In the genomic region with DNA sequence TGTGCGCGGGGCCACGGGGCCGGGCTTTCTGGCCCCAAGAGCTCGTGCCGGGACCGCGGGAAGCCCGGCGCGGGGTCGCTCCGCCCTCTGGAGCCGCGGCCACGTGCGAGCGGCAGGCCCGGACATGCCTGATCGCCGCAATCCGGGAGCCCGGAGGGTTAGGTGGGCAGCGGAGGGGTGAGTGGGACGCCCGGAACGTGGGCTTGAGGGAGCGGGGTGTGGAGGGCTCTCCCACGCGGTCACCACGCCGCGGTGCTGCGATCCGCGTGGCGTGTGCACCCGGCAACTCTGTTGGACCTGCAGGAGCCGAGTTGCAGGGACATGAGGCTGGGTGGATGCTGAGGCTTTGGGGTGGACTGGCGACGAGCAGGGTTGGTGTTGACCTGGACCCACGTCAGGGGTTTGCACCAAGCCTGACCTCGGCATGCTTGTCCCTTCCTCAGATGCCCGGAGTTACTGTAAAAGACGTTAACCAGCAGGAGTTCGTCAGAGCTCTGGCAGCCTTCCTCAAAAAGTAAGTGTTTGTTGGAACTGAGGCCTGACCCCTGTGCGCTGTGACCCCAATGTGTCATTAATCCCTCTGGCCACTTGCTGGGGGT, we compare ENCODE assay signal across 8 mouse cellular contexts. TPM values are rescaled to one million over a fixed set of nuclear protein-coding genes. Genes with fewer than 3 reads are reported as not detected.
A peak's percentile ranks its signal among the peaks of the same experiment; 100 is the strongest.
DNase-seq lines count a peak whose midpoint lies in the region; ATAC-seq and TF ChIP-seq lines count a peak whose summit lies in the region.

No protein-coding gene starts in this region.

- peak overlapping the region; percentile 100 for H3K9ac ChIP-seq in heart, embryonic 16.5 days (ENCODE audit: low read length)
- peak overlapping the region; percentile 91 for H3K9ac ChIP-seq in hindbrain, embryonic 15.5 days
- peak overlapping the region; percentile 91 for H3K9ac ChIP-seq in liver, embryonic 16.5 days (ENCODE audit: low read depth, low read length)

- peak overlapping the region; percentile 86 for H3K27ac ChIP-seq in heart, embryonic 16.5 days (ENCODE audit: low read length)
- H3K27ac ChIP-seq in bone marrow macrophage, adult 2 months (ENCODE audit: insufficient read depth, low read depth, low read length) = peak overlapping the region; percentile 82
- peak overlapping the region; percentile 86 for H3K27ac ChIP-seq in hindbrain, embryonic 15.5 days (replicated peaks)
- H3K27ac ChIP-seq in liver, embryonic 16.5 days (ENCODE audit: low read length) = peak overlapping the region; percentile 98

- H3K36me3 ChIP-seq in heart, embryonic 16.5 days (ENCODE audit: control insufficient read depth, insufficient read depth) = peaks cover 32% of the 10 kb centered on the region
- H3K36me3 ChIP-seq in hindbrain, embryonic 15.5 days = peaks cover 32% of the 10 kb centered on the region
- H3K36me3 ChIP-seq in liver, embryonic 16.5 days (ENCODE audit: control insufficient read depth, insufficient read depth) = peaks cover 36% of the 10 kb centered on the region

- WGBS in heart, embryonic 16.5 days = under 1% methylated on average over 47 of the region's 47 CpGs
- WGBS in hindbrain, embryonic 15.5 days = under 1% methylated on average over 47 of the region's 47 CpGs
- under 1% methylated on average over 47 of the region's 47 CpGs for WGBS in liver, embryonic 16.5 days (ENCODE audit: insufficient replicate concordance)

- no peaks in the 10 kb centered on the region for H3K27me3 ChIP-seq in heart, embryonic 16.5 days (ENCODE audit: control insufficient read depth, insufficient read depth, low read length)
- no peaks in the 10 kb centered on the region for H3K27me3 ChIP-seq in hindbrain, embryonic 15.5 days
- no peaks in the 10 kb centered on the region for H3K27me3 ChIP-seq in liver, embryonic 16.5 days (ENCODE audit: control insufficient read depth, insufficient read depth, low read depth, low read length)

- H3K4me2 ChIP-seq in heart, embryonic 16.5 days (ENCODE audit: low read depth, low read length) = peak overlapping the region; percentile 85
- peak overlapping the region; percentile 70 for H3K4me2 ChIP-seq in hindbrain, embryonic 15.5 days
- peak overlapping the region; percentile 77 for H3K4me2 ChIP-seq in liver, embryonic 16.5 days (ENCODE audit: low read depth, low read length)

- 0 out of 2 replicates have a peak, but pooled peaks have one; percentile 0 for ATAC-seq in heart, embryonic 16.5 days (replicated peaks; ENCODE audit: extremely low read depth, insufficient read depth, low FRiP score)
- no peak; the same call in 1 of the 2 replicates for ATAC-seq in hindbrain, embryonic 15.5 days (ENCODE audit: low FRiP score, low read depth)
- no peak for ATAC-seq in liver, embryonic 16.5 days (ENCODE audit: low read depth)

- H3K9me3 ChIP-seq in heart, embryonic 16.5 days (replicated peaks; ENCODE audit: control insufficient read depth, low read length) = no peaks in the 10 kb centered on the region
- no peaks in the 10 kb centered on the region for H3K9me3 ChIP-seq in hindbrain, embryonic 15.5 days
- H3K9me3 ChIP-seq in liver, embryonic 16.5 days (replicated peaks; ENCODE audit: control insufficient read depth, low read length) = no peaks in the 10 kb centered on the region

- TF ChIP-seq CTCF in bone marrow macrophage, adult 2 months (IDR thresholded peaks at IDR 0.05; ENCODE audit: low read depth, low read length) = no peak

- DNase-seq in heart, adult 18-20 months = no peak
- no peak for DNase-seq in frontal cortex, postnatal 25 days (ENCODE audit: low spot score in 2 of 2)
- no peak for DNase-seq in MN1 (ENCODE audit: low spot score)
- DNase-seq in thymus, postnatal 0 days (ENCODE audit: low spot score) = no peak

- peaks cover 21% of the 10 kb centered on the region for H3K4me1 ChIP-seq in heart, embryonic 16.5 days (ENCODE audit: control insufficient read depth, insufficient read depth, low read length)
- H3K4me1 ChIP-seq in bone marrow macrophage, adult 2 months (ENCODE audit: control insufficient read depth, insufficient read depth, low read length) = 0 out of 2 replicates have a peak, but pooled peaks cover 4% of the 10 kb centered on the region
- H3K4me1 ChIP-seq in hindbrain, embryonic 15.5 days (replicated peaks) = peaks cover 29% of the 10 kb centered on the region
- H3K4me1 ChIP-seq in liver, embryonic 16.5 days (ENCODE audit: control insufficient read depth, low read depth, low read length) = peaks cover 34% of the 10 kb centered on the region

- 0 out of 2 replicates have a peak, but pooled peaks have one; percentile 37 for TF ChIP-seq POLR2A in bone marrow macrophage, adult 2 months (IDR thresholded peaks at IDR 0.05; ENCODE audit: borderline replicate concordance, low read depth, low read length)

- peak overlapping the region; percentile 95 for H3K4me3 ChIP-seq in heart, embryonic 16.5 days (ENCODE audit: low read length)
- H3K4me3 ChIP-seq in bone marrow macrophage, adult 2 months (ENCODE audit: insufficient read depth, low read length) = peak overlapping the region; percentile 74
- peak overlapping the region; percentile 75 for H3K4me3 ChIP-seq in hindbrain, embryonic 15.5 days
- peak overlapping the region; percentile 79 for H3K4me3 ChIP-seq in liver, embryonic 16.5 days (ENCODE audit: low read depth, low read length)

RNA-seq across cellular contexts. Expression of a gene that starts 0.6 kb away (rescaled TPM):
- 1,139 and 1,152 TPM in 2 replicates for polyA plus RNA-seq in heart, embryonic 16.5 days (2015; fragmentation: Nextera tagmentation; extraction: Ambion mirVana)
- 100 to 1,000 TPM; 548 to 623 TPM for total RNA-seq in heart, adult 18-20 months (2021)
- 1,580 and 1,635 TPM in 2 replicates for polyA plus RNA-seq in bone marrow macrophage, adult 2 months (2012; ENCODE audit: insufficient read depth, insufficient read length, missing spikeins)
- polyA plus RNA-seq in hindbrain, embryonic 15.5 days (2015; fragmentation: Nextera tagmentation; extraction: Ambion mirVana) = 1,106 and 1,236 TPM in 2 replicates
- 1,002 and 1,147 TPM in 2 replicates for polyA plus RNA-seq in liver, embryonic 16.5 days (2015; fragmentation: Nextera tagmentation; extraction: Ambion mirVana)
- 2,922 and 3,108 TPM in 2 replicates for polyA plus RNA-seq in thymus, postnatal 0 days (2015; fragmentation: Nextera tagmentation; extraction: Ambion mirVana)

RNA-seq across cellular contexts. Expression of a gene that starts 12.4 kb away (rescaled TPM):
- polyA plus RNA-seq in heart, embryonic 16.5 days (2015; fragmentation: Nextera tagmentation; extraction: Ambion mirVana) = 0.36 and 0.38 TPM in 2 replicates
- 10 to 100 TPM in 1 of 2 experiments, 1 to 10 TPM in 1; 1.3 to 12.7 TPM for total RNA-seq in heart, adult 18-20 months (2021)
- not detected in 2 replicates for polyA plus RNA-seq in bone marrow macrophage, adult 2 months (2012; ENCODE audit: insufficient read depth, insufficient read length, missing spikeins)
- 0.17 and 0.46 TPM in 2 replicates for polyA plus RNA-seq in hindbrain, embryonic 15.5 days (2015; fragmentation: Nextera tagmentation; extraction: Ambion mirVana)
- polyA plus RNA-seq in liver, embryonic 16.5 days (2015; fragmentation: Nextera tagmentation; extraction: Ambion mirVana) = 10.5 and 13.9 TPM in 2 replicates
- polyA plus RNA-seq in thymus, postnatal 0 days (2015; fragmentation: Nextera tagmentation; extraction: Ambion mirVana) = 1.1 and 1.5 TPM in 2 replicates

RNA-seq across cellular contexts. Expression of a gene that starts 14.9 kb away (rescaled TPM):
- polyA plus RNA-seq in heart, embryonic 16.5 days (2015; fragmentation: Nextera tagmentation; extraction: Ambion mirVana) = not detected in 2 replicates
- total RNA-seq in heart, adult 18-20 months (2021) = not detected
- polyA plus RNA-seq in bone marrow macrophage, adult 2 months (2012; ENCODE audit: insufficient read depth, insufficient read length, missing spikeins) = not detected in 2 replicates
- polyA plus RNA-seq in hindbrain, embryonic 15.5 days (2015; fragmentation: Nextera tagmentation; extraction: Ambion mirVana) = 0.20 and 0.30 TPM in 2 replicates
- not detected in 2 replicates for polyA plus RNA-seq in liver, embryonic 16.5 days (2015; fragmentation: Nextera tagmentation; extraction: Ambion mirVana)
- 0.08 and 0.10 TPM in 2 replicates for polyA plus RNA-seq in thymus, postnatal 0 days (2015; fragmentation: Nextera tagmentation; extraction: Ambion mirVana)

RNA-seq across cellular contexts. Expression of a gene that starts 15.1 kb away (rescaled TPM):
- polyA plus RNA-seq in heart, embryonic 16.5 days (2015; fragmentation: Nextera tagmentation; extraction: Ambion mirVana) = not detected in 2 replicates
- total RNA-seq in heart, adult 18-20 months (2021) = not detected
- polyA plus RNA-seq in bone marrow macrophage, adult 2 months (2012; ENCODE audit: insufficient read depth, insufficient read length, missing spikeins) = not detected in 2 replicates
- not detected in 2 replicates for polyA plus RNA-seq in hindbrain, embryonic 15.5 days (2015; fragmentation: Nextera tagmentation; extraction: Ambion mirVana)
- not detected in 2 replicates for polyA plus RNA-seq in liver, embryonic 16.5 days (2015; fragmentation: Nextera tagmentation; extraction: Ambion mirVana)
- not detected in 2 replicates for polyA plus RNA-seq in thymus, postnatal 0 days (2015; fragmentation: Nextera tagmentation; extraction: Ambion mirVana)

RNA-seq across cellular contexts. Expression of a gene that starts 17.9 kb away (rescaled TPM):
- 75.4 and 80.9 TPM in 2 replicates for polyA plus RNA-seq in heart, embryonic 16.5 days (2015; fragmentation: Nextera tagmentation; extraction: Ambion mirVana)
- total RNA-seq in heart, adult 18-20 months (2021) = 10 to 100 TPM; 31.5 to 47.6 TPM
- polyA plus RNA-seq in bone marrow macrophage, adult 2 months (2012; ENCODE audit: insufficient read depth, insufficient read length, missing spikeins) = 197 and 204 TPM in 2 replicates
- 64.6 and 73.5 TPM in 2 replicates for polyA plus RNA-seq in hindbrain, embryonic 15.5 days (2015; fragmentation: Nextera tagmentation; extraction: Ambion mirVana)
- 35.1 and 38.0 TPM in 2 replicates for polyA plus RNA-seq in liver, embryonic 16.5 days (2015; fragmentation: Nextera tagmentation; extraction: Ambion mirVana)
- 244 and 341 TPM in 2 replicates for polyA plus RNA-seq in thymus, postnatal 0 days (2015; fragmentation: Nextera tagmentation; extraction: Ambion mirVana)
